In the genomic region with DNA sequence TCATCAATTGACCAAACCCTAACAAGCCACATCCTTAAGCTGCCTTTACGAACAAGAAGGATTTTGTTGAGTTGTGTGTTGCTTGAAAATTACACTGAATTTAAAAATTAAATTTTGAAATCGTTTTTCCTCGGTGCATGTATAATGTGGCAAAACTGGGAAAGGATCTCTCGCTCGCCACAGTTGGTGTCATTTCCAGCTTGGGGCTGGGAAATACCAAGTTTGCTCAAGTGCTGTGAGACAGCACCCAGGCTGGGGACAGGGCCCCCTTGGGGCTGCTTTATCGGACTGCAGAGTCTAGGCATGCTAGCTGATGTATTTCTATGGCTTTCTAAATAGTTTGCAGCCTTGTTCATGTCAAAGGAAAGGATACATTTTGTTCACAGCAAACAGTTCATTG, we compare ENCODE assay signal across 20 mouse cellular contexts. TPM values are rescaled to one million over a fixed set of nuclear protein-coding genes. Genes with fewer than 3 reads are reported as not detected.
"Had no signal": no experiment of that assay in that cellular context is flagged by ENCODE, and none has a peak within 500 bp of the region (broad histone marks: within the 10 kb centered on the region; RNA-seq: fewer than 3 reads in every experiment).

No protein-coding gene starts in this region.

- ATAC-seq: liver, postnatal 0 days; lung, postnatal 0 days; midbrain, embryonic 13.5 days; midbrain, embryonic 15.5 days had no signal

- H3K27ac ChIP-seq: liver, embryonic 15.5 days; lung, embryonic 15.5 days; macrophage; midbrain, embryonic 13.5 days; midbrain, embryonic 15.5 days; neural tube, embryonic 12.5 days; stomach, embryonic 15.5 days; stomach, postnatal 0 days had no signal

- DNase-seq: liver, postnatal 0 days; lung, adult 2 months; lung, postnatal 14 days; lung, postnatal 36 days; thymus, adult 2 months; thymus, postnatal 25 days; thymus, postnatal 4 days had no signal

- H3K4me3 ChIP-seq: liver, embryonic 15.5 days; lung, embryonic 15.5 days; megakaryocyte, embryonic 14.5 days; midbrain, embryonic 13.5 days; midbrain, embryonic 15.5 days; neural tube, embryonic 12.5 days; stomach, embryonic 15.5 days had no signal

RNA-seq across cellular contexts. Expression of a gene that starts 22.3 kb away (rescaled TPM):
- total RNA-seq: megakaryocyte progenitor cell, adult 5-6 weeks; monocyte, adult 5-6 weeks; neutrophil, adult 5-6 weeks had no signal
